Mouse (Mus musculus) adrenal gland, postnatal 36 days (tissue): ENCODE measurements at regions not wholly inside any gene's neighbourhood (a gene's known extent, or its start where the extent isn't known, plus 50 kb on each side); places are given as distances from the start of the nearest gene placed in this dataset.
"Not testable (repeated sequence)": the region's sequence is repeated elsewhere in the genome, so short reads cannot be mapped to it uniquely, and the experiment has no call there.

Experiments
- DNase-seq, 2 experiments: peaks; one replicate each; pipeline ENCODE4 v3.0.0; 2021; ENCODE audit warnings: mixed read lengths in 1 of 2

- DNase-seq = peak in 1 of 2 experiments; percentile 28
Measured at GRCm38 (mm10) chr13:97347696-97348095, 106.8 kb downstream of the Enc1 start.

GRCm38 (mm10) chr13:97341218-97341889 lies 100.4 kb downstream of the Enc1 start:
- peak in 1 of 2 experiments; percentile 21 for DNase-seq

DNA sequence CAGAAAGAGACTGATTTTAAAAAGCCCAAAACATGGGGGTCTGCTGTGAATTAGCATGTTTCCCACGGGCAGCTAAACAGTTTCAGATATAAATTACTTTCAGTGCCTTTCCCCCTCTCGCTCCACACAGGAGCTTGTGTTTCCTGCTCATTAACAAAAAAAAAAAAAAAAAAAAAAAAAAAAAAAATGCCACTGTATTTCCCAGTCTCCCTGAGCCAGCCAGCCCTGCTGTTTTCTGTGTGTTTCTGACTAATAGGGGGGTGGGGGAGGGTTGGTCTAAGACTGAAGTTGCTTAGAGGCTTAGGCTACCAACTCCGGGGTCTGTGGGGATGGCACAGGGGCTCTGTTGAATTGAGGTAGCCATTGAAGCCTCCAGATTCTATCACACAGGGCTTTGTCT lies 97.0 kb downstream of the Enc1 start:
- no peak for DNase-seq

DNA sequence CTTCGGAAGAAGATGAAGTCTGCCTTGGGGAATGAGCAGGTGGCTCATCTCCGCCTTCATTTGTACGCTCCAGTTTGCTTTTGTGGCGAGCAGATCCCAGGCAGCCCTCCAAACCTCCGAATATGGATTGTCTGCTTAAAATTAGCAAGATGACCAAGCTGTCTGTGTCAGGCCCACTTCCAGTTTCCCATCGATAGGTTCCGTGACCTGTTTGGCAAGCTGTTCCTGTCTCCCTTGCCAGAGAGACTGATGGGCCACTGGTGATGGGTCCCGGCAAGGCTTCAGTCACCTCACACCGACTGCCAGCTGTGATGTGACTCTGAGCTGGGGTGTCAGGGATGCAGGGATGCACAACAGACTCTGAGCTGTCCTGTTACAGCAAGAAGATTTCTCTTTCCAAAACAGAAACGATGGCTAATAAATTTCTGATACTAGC lies 96.4 kb downstream of the Enc1 start:
- no peak for DNase-seq

DNA sequence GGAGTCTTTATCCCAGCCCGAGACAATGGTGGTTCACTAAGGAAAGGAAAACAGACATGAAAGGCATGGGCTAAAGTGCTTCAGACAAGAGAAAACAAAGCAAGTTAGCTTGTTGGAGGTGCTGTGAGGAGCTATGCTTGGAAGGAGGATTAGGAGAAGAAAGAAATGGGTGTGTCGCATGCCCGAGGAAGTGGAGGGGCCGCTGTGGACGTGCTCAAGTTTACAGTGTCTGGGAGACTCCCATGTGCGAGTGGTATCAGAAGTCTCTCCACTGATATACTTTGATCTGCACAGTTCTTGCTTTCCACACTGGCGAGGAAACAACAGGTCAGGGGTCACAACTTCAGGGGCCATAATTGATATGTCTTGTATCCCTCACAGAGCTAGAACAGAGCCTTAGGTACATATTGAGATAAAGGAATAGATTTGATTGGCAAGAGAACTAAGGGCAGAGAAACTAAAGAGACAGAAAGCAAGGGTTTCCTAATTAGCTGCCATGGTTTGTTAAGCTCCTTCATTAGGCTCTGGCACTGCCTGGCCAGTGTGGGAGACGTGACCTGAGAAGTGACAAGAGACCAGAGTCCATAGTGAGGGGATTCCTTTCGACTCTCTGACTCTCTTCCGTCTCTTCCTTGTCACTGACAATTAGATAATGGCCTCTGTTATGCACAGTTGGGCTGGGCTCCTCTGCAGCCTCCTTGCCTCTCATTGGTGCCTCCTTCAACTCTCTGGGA lies 93.1 kb downstream of the Enc1 start:
- DNase-seq = no peak

DNA sequence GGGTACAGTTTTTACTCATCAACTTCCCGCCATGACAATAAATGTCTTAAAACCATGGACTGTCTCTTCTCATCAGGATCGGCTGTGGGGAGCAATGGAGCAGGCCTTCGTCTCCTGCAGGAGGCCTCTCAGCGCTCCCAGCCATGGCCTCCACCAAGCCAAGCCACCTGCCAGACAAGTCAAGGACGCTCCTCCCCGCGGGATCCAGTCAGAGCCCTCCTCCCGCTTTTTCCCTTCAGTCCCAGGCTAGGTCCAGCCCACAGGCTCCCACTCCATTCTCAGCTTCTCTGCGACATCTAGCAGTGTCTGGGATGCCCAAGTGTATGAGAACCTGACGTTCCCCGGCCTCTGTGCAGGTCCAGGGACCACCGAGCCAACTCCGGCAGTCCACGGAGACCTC lies 90.2 kb downstream of the Enc1 start:
- peak in 1 of 2 experiments; percentile 37 for DNase-seq

DNA sequence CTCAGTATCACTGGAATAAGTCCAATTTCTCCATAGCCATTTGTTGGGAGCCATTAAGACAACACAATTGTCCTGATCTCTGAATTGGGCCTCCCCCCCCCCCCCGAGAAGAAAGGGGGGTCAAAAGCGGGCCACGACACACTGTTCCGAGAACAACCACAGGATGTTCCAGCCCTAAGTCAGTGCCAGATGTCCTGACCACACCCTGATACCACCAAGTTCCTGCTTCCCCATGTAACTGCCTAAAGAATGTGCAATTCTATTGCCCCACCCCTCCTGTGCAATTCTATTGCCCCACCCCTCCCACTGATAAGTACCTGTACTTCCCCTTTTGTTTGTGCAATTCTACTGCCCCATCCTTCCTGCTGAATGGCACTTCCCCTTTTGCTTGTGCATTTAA lies 80.4 kb downstream of the Enc1 start:
- not testable (repeated sequence) for DNase-seq

DNA sequence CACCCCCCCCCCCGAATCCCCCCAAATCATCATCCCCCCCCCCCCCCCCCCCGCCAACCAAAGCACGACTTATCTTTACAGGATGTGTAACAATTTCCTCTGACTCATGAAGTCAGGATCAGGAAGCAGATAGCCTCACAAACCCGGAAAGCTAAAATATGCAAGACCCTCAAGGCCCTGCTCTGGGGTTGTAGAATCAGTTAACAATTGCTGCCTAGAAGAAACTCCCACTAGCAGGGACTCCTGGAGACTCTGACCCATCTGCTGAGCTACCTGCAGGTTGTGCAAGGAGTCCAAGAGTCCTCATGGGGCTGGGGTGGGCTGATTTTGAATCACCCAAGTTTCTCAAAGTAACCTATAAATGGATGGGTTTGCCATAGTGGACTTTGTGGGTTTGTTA lies 79.9 kb downstream of the Enc1 start:
- no peak for DNase-seq

DNA sequence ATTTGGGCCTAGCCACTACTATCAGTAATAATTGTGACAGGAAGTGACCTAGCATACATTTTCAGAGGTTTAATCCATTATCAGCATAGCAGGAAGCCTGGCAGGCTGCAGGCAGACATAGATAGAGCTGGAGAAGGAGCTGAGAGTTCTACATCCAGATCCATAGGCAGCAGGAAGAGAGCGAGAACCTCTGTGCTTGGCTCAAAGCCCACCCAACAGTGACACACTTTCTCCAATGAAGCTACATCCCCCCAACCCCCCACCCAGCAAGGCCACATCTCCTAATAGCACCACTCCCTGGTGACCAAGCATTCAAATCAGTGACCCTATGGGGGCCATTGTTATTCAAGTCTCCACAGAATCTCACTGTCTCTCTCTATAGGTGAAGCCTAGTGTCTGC lies 79.4 kb downstream of the Enc1 start:
- no peak for DNase-seq

DNA sequence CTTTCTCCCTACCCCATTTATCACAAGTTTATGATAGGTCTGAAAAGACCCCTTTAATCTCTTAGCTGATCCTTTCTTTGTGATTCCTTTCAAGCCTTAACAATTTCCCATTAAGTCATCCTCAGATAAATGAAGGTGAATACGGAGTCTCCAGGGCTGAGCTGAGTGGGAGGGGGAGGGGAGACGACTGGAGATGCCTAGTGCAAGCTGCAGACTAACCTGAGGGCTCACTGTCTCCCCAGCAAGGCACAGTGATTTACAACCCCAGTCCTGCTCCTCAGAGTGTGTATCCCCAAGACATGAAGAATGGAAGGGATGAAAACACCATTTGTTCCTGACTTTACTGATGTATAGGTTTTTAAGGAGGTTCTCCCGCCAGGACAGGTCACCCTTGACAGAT lies 76.7 kb downstream of the Enc1 start:
- DNase-seq = no peak

- DNase-seq = no peak
Measured at GRCm38 (mm10) chr13:97312420-97313370, 71.8 kb downstream of the Enc1 start.

GRCm38 (mm10) chr13:97311340-97311739 lies 70.4 kb downstream of the Enc1 start:
- no peak for DNase-seq

GRCm38 (mm10) chr13:97310855-97311189 lies 69.9 kb downstream of the Enc1 start:
- no peak for DNase-seq

GRCm38 (mm10) chr13:97310186-97310854 lies 69.4 kb downstream of the Enc1 start:
- DNase-seq = peak in 1 of 2 experiments; percentile 32

DNA sequence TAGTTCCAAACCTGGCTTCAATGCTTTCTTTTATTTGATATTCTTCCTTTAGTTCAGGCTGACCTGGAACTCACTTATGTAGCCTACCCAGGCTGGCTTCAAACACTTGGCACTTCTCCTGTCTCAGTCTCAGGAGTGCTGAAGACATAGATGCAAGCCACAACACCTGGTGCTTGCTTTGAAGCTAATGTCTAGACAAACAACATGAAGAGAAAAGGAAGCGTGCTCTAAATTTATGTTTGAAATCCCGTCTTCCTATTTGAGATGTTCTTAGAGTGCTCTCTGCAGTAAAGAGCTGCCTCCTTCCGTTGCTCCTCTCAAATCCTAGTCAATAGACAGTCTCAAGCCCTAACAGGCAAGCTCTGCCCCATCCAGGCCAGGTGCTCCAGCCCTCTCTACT lies 68.5 kb downstream of the Enc1 start:
- DNase-seq = no peak

- no peak for DNase-seq
Measured at GRCm38 (mm10) chr13:97308431-97308830, 67.5 kb downstream of the Enc1 start.
